12 mouse cellular contexts compared by ENCODE assay signal in genomic region chr5:51595644-51596043, GRCm38 (mm10). TPM values are rescaled to one million over a fixed set of nuclear protein-coding genes. Genes with fewer than 3 reads are reported as not detected.
A peak's percentile ranks its signal among the peaks of the same experiment; 100 is the strongest.
DNase-seq lines count a peak whose midpoint lies in the region; ATAC-seq and TF ChIP-seq lines count a peak whose summit lies in the region.
"Had no signal": no experiment of that assay in that cellular context is flagged by ENCODE, and none has a peak within 500 bp of the region (broad histone marks: within the 10 kb centered on the region; RNA-seq: fewer than 3 reads in every experiment).

No protein-coding gene starts in this region.

- H3K9me3 ChIP-seq in lung, postnatal 0 days (ENCODE audit: low read length) = no peaks in the 10 kb centered on the region
- no peaks in the 10 kb centered on the region for H3K9me3 ChIP-seq in forebrain, postnatal 0 days (ENCODE audit: low read length)
- H3K9me3 ChIP-seq: heart, embryonic 13.5 days had no signal

- no peaks in the 10 kb centered on the region for H3K27me3 ChIP-seq in lung, postnatal 0 days (replicated peaks; ENCODE audit: insufficient read depth, low read length)
- H3K27me3 ChIP-seq in forebrain, postnatal 0 days (ENCODE audit: insufficient read depth, low read length) = no peaks in the 10 kb centered on the region
- H3K27me3 ChIP-seq: heart, embryonic 13.5 days; megakaryocyte, embryonic 14.5 days had no signal

- no peak overlapping the region for H3K27ac ChIP-seq in lung, postnatal 0 days (ENCODE audit: low read length)
- no peak overlapping the region for H3K27ac ChIP-seq in forebrain, postnatal 0 days (ENCODE audit: low read depth, low read length)
- H3K27ac ChIP-seq: heart, embryonic 13.5 days; left cerebral cortex, adult 2 months had no signal

- H3K4me2 ChIP-seq in lung, postnatal 0 days (replicated peaks; ENCODE audit: low read depth, low read length) = no peak overlapping the region
- no peak overlapping the region for H3K4me2 ChIP-seq in forebrain, postnatal 0 days (ENCODE audit: low read depth)
- H3K4me2 ChIP-seq: heart, embryonic 13.5 days had no signal

- whole genome bisulfite sequencing in lung, postnatal 0 days = 88% methylated on average over 9 of the region's 9 CpGs
- 91% methylated on average over 9 of the region's 9 CpGs for WGBS in forebrain, postnatal 0 days

- H3K4me1 ChIP-seq in lung, postnatal 0 days (ENCODE audit: insufficient read depth, low read depth, low read length) = peaks cover 4% of the 10 kb centered on the region; the same call in 1 of the 2 replicates
- H3K4me1 ChIP-seq in forebrain, postnatal 0 days (ENCODE audit: insufficient read depth) = peaks cover 3% of the 10 kb centered on the region; the same call in 1 of the 2 replicates
- H3K4me1 ChIP-seq: megakaryocyte, embryonic 14.5 days had no signal

- no peak for ATAC-seq in lung, postnatal 0 days
- no peak for ATAC-seq in forebrain, postnatal 0 days
- ATAC-seq in megakaryocyte-erythroid progenitor cell, adult 5-6 weeks (replicated peaks; ENCODE audit: low FRiP score, low TSS enrichment, poor library complexity, severe bottlenecking) = no peak

- no peak overlapping the region for H3K4me3 ChIP-seq in lung, postnatal 0 days (ENCODE audit: low read depth, low read length)
- no peak overlapping the region for H3K4me3 ChIP-seq in forebrain, postnatal 0 days (ENCODE audit: low read depth, low read length)
- H3K4me3 ChIP-seq: heart, embryonic 13.5 days; left cerebral cortex, adult 2 months; megakaryocyte, embryonic 14.5 days had no signal

- peak; percentile 56 to 73 for DNase-seq in lung, adult 18-20 months
- DNase-seq in lung, postnatal 0 days (ENCODE audit: low spot score) = no peak
- DNase-seq in cerebellum, adult 9-10 months = peak; percentile 44
- DNase-seq in heart, adult 9 months (ENCODE audit: low spot score in 2 of 2) = peak; percentile 72 to 83
- DNase-seq in skeletal muscle tissue, adult 2 months (ENCODE audit: low read depth, low spot score) = peak; percentile 82
- DNase-seq in forebrain, postnatal 0 days = no peak
- no peak for DNase-seq in thymus, postnatal 10 days (ENCODE audit: low spot score in 2 of 2)
- DNase-seq: thymus, adult 18-20 months had no signal

- no peak overlapping the region for H3K9ac ChIP-seq in lung, postnatal 0 days (replicated peaks; ENCODE audit: low read depth)
- no peak overlapping the region for H3K9ac ChIP-seq in forebrain, postnatal 0 days
- H3K9ac ChIP-seq: heart, embryonic 13.5 days had no signal

- no peaks in the 10 kb centered on the region for H3K36me3 ChIP-seq in lung, postnatal 0 days (ENCODE audit: insufficient read depth, low read length)
- no peaks in the 10 kb centered on the region for H3K36me3 ChIP-seq in forebrain, postnatal 0 days (ENCODE audit: insufficient read depth)
- H3K36me3 ChIP-seq: heart, embryonic 13.5 days had no signal

- TF ChIP-seq CTCF in lung, postnatal 0 days (IDR thresholded peaks at IDR 0.05) = no peak
- no peak for TF ChIP-seq CTCF in forebrain, postnatal 0 days (IDR thresholded peaks at IDR 0.05; ENCODE audit: low read depth)

- TF ChIP-seq EP300 in lung, postnatal 0 days (IDR thresholded peaks at IDR 0.05) = no peak

RNA-seq across cellular contexts. Expression of gene Ppargc1a, which starts 28.1 kb away (rescaled TPM):
- 4.0 and 4.8 TPM in 2 replicates for polyA plus RNA-seq in lung, postnatal 0 days (2015; fragmentation: Nextera tagmentation; extraction: Ambion mirVana)
- 7.0 and 10.4 TPM in 2 replicates for total RNA-seq in forebrain, postnatal 0 days (2014; rRNA removed)
- polyA plus RNA-seq in forebrain, postnatal 0 days (2015; fragmentation: Nextera tagmentation; extraction: Ambion mirVana) = 7.9 and 13.7 TPM in 2 replicates
- not detected in 2 replicates for total RNA-seq in megakaryocyte-erythroid progenitor cell, adult 5-6 weeks (2014; fragmentation: Nextera tagmentation)
- total RNA-seq in megakaryocyte-erythroid progenitor cell, adult 5-6 weeks (2017) = not detected in 2 replicates

Comparison
In these comparisons a context has a peak if more than half of its experiments do, and no peak if none do; other contexts are left out.
1. DNase-seq: peak in lung, adult 18-20 months (2 of 2), cerebellum, adult 9-10 months (single experiment), heart, adult 9 months (2 of 2) and skeletal muscle tissue, adult 2 months (single experiment); none in lung, postnatal 0 days (single experiment), forebrain, postnatal 0 days (single experiment) and thymus, postnatal 10 days (0 of 2).